Mouse (Mus musculus) adrenal gland, postnatal 25 days (tissue): ENCODE data around the gene Trim65. TPM values are rescaled to one million over a fixed set of nuclear protein-coding genes. Genes with fewer than 3 reads are reported as not detected.
A peak's percentile ranks its signal among the peaks of the same experiment; 100 is the strongest.
"Not testable (repeated sequence)": the region's sequence is repeated elsewhere in the genome, so short reads cannot be mapped to it uniquely, and the experiment has no call there.

Experiments used
- DNase-seq: peaks from one replicate; pipeline ENCODE4 v3.0.0; 2021; ENCODE audit warnings: mixed read lengths
- total RNA-seq: library from RNA; stranded (reverse); gene quantifications from 2 replicates; pipeline ENCODE4 v1.2.3, GENCODE M21; 2021

The Trim65 gene
- total RNA-seq, 1 experiment from 2014 or later, result 12.9 TPM

DNA sequence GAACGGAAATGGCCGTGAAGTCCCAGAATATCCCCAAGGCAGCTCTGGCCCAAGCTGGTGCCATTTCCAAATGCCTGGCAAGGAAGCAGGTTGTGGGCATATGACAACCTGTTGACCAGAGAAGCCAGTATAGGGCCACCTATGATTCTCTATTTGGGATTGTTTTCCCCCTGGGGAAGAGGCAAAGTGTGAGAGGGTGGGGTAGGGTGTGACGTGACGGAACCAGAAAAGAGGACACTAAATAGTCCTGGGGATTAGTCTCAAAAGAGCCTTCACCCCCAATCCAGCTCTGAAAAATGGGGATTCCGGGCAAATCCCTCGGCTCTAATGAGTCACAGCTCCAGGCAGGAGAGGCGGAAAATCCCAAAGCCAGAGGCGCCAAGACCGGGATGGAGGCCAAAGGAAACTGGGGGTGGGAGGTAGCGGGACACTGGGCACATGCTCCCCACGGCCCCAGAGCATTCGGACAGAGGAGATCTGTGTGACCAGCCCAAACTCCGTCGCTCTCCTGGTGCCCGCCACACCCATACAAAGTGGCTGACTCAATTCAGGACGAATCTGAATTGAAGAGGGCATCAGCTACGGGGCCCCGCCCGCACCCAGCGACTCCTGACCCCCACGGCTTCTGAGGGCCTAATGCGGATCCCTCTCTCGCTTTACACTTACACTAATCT is 22.3 kb downstream of the Trim65 start:
- DNase-seq, result peak; percentile 66

DNA sequence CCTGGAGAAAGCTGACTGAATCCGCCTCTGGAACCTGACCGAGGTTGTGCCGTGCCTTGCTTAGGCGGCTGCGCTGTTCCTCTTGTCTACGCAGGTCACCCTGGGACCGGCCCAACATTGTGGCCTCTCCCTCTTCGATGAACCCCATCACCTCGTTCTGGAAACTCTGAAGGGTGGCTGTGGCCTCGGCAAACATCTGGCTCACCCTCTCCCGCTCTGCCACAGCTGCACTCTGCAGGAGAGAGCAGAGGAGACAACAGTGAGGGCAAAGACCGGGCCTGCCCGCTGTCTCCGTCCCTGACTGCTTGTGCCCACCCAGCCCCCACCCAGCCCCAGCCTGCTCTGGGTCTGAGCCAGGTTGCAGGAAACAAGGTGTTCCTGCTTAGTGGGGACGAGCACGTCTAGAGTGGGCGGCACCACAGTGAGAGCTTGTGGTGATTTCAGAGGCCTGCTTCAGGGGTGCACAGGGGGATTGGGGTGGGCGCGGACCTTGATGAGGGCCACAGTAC is 23.1 kb downstream of the Trim65 start:
- no peak for DNase-seq

DNA sequence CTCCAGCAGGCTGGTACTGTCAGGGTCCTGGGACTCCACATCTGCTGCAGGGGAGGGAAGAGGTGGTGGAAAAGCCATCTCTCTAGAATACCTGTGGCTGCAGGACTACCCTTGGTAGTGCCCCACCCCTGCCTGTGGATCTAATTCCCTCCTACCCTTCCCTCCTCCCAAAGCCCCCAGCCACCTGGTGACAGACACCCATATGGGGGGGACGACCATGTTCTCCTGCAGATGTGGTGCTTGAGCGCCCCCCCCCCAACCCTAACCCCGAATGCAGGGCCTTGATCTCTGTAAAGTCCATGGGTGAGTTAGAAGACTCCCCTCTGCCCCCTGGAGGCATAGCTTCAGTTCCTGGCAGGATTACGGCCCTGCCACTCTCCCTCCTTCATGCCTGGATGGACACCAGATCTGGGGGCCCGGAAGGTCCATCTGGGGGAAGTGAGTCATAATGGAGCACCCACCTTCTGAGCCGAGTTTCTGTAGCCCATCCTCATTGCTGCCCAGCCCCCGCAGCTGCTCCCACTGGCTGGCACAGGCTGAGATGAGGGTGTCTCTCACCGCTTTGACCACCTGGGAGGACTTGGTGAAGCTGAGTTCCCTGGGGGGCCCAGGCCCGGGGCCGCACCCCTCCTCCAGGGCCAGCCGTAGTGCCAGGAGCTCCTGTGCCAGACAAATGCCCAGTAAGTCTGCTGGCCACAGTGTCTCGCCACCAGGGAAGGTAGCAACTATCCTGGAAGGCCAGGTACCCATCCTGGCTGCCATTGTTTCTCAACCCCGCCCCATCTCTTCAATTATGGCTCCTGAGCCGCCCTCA is 23.8 kb downstream of the Trim65 start:
- DNase-seq, result no peak

DNA sequence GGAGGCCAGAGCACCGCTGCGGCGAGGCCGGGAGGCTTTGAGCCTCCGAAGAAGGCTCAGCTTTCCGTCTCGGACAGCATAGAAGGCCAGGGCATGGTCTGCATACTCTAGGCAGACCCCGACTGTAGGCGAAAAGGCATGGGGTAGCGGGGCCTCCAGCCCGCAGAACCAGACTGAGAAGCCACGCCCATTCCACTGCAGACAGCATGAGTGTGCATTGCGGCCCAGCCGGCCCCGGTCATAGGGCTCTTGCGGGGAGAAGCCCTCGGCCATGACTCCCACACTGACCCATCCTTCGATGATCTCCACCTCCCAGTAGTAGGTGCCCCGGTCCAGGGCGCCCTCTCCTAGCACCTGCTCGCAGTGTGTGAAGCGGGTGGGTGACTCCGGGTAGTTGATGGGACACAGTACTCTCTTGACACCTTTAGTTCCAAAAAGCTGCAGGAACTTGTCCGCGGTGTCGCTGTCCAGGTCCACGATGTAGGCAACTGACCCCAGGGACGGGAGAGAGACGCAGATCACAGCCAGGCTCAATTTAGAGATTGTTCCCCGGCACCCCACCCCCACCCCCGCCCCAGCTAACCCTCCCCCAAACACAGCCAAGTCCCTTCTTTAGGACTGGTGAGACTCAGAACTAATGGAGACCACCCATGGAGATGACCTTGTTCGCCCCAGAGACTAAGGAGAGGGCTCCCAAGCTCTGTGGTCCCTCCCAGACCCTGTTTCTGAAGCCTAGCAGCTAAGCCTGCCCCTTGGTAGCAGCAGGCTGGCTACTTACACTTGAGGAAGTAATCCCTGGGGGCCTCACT is 24.6 kb downstream of the Trim65 start:
- DNase-seq, result no peak

DNA sequence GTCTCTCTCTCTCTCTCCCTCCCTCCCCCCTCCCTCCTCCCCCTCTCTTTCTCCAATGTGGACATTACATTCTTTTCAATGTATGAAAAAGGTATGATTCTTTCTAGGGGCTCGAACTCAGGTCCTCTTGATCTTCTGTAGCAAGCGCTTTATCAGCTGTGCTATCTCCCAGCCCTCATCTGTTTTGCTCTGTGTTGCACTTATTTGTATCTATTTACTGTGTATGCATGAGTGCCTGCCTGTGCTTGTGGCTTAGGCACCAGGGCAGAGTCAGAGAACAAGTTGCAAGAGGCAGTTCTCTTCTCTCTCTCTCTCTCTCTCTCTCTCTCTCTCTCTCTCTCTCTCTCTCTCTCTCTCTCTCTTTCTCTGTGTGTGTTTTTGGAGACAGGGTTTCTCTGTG is 25.9 kb downstream of the Trim65 start:
- DNase-seq, result no peak

DNA sequence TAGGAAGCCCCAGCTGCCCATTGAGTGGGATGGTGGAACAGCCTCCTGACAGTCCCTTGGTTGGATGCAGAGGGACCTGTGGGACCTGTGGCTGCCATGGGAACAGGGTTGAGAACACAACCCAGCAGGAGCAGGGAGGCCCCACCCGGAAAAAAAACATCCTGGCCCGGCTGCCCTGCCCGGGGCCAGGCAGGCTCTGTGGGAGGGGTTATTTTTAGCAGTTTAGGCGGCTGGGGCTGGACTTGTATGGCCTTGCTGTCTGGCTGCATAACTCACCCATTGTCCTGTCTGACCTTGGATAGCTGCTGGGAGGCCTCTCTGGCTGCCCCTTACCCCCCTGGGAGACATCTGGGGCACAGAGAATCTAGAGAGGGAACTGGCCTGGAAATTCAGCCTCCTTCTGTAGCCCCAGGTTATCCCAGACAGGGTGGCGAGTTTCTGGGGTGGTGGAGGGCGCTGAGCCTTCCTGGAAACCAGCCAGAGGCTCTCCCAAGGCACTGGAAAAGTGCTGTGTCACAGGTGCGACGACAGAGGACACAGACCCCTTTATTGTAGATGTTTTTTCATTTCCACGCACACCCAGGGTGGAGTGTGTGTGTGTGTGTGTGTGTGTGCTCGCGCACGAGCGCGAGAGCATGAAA is 26.8 kb downstream of the Trim65 start:
- peak; percentile 64 for DNase-seq

DNA sequence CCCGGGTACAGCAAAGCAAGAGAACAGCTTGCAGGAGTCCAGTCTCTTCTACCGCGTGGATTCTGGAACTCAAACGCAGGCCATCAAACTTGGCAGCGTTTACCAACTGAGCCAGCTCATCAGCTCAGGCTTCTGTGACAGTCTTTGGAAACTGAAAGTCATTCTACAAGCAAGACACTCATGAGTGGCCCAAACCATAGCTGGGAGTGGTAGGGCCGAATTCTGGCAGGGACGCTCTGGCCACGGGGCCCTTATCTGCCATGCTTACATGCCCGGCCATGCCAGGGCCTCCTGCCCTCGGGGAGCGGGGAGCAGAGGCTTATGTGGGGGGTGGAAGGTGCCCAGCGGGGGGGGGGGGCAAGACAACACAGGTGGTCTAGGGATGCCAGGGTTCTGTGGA is 27.4 kb downstream of the Trim65 start:
- DNase-seq, result no peak

DNA sequence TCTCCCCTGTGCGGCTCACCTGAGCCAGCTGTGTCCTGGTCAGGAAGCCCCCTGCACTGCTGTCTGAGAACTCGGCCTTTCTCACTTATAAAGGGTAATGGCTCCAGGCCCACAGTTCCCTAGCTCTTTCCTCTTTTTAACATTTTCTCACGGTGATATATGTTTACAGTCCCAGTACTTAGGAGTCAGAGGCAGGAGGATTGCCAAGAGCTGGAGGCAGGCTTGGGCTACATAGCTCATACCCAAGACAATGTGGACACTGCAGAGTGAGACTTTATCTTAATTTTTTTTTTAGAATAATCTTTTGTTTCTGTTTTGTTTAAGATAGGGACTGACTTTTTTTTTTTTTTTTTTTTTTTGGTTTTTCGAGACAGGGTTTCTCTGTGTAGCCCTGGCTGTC is 28.5 kb downstream of the Trim65 start:
- DNase-seq, result no peak

DNA sequence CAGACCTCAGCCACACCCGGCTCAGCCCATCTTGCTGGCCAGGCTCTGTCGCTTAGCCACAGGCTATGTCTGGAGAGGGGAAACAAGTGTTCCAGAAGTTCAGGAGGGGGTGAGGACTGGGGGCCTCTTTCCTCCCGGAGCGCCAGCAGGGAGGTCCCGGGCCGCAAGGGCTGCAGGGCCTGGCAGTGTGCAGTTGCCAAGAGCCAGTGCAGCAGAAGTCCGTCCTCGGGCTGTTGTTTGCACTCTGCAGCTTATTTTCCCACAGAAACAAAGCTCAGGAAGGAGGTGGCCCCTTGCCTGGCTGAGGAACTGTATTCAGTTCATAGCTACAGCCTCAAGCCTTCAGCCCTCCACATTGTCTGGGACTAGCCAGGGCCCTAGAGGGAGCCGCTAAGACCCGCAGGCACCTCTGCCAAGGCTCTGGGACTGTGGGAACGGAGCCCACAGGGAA is 29.0 kb downstream of the Trim65 start:
- no peak for DNase-seq

DNA sequence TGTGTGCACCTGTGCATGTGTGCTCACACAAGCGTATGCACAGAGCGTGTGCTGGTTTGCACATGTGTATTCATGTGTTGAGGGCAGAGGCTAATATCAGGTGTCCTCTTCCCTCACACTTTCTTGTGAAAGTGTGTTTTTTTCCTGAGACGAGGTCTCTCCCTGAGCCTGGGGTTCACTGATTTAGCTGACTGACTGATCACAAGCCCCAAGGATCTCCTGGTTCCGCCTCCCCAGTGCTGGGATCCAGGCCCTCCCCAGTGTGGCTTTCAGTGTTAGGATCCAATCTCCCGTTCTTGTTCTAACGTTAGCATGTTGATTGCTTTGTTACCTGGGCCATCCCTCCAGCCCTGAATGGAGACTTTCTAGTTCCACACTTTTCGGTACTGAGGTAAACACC is 30.1 kb downstream of the Trim65 start:
- DNase-seq, result no peak

DNA sequence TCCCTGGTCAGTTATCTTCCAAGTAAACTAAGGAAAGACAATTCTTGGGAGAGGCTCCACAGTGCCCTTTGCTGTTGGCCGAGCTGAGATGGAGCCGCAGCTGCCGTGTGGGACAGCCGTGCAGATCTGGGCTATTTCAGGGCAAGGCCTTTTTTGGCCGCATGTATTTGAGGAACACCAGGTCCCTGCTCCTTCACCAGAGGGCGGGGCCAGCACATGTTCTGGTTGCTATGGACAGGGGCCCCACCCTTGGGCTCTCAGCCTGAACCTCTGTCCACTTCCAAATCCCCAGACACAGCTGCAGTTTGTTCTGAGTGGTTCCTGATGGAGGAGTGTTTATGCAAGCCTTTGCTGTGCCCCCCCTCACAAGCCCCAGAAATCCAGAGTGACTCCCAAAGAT is 30.5 kb downstream of the Trim65 start:
- no peak for DNase-seq

DNA sequence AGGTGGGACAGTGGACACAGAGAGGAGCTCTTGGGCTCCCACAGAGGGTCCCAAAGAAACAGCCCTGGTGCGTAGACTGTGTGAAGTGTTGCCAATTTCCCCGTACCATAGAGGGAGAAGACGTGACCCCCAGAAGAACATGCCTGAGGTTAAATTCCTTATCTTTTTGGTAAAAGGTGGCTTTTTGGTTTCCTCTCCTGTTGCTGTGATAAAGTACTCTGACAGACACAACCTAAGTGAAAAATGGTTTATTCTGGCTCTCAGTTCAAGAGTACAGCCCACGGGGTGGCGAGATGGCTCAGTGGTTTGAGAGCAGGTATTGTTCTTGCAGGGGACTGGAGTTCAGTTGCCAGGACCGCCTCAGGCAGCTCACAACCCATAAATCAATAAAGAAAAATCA is 31.5 kb downstream of the Trim65 start:
- DNase-seq, result no peak

DNA sequence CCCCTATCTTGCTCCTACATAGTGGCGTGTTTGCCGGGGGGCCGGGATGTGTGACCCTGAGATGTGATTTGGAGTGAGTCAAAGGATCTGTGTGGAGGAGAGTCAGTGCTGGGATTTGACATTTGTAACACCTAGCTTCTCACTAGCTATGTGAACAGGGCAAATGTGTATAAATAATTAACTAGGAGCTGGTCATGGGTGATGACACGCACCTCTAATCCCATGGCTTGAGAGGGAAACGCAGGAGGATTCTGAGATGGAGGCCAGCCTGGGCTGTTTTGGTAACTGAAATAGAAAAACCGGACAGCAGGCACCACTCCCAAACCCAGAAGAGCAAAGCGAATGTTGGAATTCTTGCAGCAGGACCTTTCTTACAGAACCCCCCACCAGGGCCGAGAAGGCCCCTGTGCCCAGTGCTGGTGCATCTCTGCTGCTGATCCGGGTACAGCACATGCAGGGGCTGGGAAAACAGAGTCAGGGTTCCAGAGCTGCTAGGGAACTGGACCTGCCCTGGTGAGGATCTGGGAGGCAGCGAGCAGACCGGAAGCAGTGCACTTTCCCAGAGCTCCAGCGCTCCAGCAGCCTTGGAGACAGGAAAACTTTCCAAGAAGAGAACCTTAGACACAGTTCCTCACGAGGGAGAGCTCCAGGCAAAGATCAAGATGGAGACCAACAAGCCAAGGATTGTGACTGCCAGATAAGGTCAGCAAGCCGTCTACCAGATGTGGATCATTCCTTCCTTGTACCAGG is 32.0 kb downstream of the Trim65 start:
- DNase-seq, result no peak

DNA sequence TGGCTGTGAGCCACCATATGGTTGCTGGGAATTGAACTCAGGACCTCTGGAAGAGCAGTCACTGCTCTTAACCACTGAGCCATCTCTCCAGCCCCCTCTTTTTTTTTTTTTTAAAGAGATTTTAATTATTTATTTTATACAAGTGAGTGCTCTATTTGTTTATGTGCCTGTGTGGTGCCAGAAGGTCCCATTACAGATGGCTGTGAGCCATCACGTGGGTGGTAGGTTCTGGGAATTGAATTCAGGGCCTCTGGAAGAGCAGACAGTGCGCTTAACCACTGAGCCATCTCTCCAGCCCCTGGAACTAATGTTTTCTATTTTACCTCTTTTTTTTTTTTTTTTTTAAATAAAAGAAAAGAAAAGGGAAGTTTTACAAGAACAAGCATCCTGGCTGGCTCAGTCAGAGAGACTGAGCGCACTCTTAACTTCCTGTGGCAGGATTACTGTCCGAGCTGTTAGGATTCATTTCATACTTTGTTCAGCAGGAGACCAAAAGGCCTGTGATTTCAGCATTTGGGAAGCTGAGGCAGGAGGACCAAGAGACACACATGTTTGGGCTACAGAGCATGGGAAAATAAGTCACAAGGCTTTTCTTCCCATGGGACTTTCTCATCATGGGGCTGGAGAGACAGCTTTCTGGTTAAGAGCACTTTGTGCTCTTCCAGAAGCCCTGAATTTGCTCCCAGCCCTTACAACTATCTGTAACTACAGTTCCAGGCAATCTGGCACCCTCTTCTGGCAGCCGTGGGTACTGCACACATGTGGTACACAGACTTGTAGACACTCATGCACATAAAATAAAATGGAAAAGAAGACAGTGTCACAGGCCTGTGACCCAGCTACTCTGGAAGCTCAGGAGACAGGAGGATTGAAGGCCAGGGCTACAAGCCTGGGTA is 34.5 kb downstream of the Trim65 start:
- DNase-seq, result no peak

DNA sequence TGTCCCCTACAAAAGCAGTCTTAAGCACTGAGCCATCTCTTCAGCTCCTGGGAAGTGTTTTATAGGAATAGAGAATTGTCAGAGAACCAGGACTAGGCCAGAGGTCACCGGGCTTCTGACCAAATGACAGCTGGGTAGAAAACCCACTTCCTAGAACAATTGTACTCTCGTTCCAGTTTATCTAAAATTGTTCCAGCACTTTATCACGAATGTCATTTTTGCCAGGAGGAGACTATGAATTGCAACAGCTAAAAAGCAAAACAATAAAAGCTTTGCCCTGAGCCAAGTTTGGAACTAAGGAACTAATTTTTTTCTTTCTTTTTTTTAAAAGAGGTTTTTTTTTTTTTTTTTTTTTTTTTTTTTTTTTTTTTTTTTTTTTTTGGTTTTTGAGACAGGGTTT is 35.4 kb downstream of the Trim65 start:
- DNase-seq, result peak; percentile 58

DNA sequence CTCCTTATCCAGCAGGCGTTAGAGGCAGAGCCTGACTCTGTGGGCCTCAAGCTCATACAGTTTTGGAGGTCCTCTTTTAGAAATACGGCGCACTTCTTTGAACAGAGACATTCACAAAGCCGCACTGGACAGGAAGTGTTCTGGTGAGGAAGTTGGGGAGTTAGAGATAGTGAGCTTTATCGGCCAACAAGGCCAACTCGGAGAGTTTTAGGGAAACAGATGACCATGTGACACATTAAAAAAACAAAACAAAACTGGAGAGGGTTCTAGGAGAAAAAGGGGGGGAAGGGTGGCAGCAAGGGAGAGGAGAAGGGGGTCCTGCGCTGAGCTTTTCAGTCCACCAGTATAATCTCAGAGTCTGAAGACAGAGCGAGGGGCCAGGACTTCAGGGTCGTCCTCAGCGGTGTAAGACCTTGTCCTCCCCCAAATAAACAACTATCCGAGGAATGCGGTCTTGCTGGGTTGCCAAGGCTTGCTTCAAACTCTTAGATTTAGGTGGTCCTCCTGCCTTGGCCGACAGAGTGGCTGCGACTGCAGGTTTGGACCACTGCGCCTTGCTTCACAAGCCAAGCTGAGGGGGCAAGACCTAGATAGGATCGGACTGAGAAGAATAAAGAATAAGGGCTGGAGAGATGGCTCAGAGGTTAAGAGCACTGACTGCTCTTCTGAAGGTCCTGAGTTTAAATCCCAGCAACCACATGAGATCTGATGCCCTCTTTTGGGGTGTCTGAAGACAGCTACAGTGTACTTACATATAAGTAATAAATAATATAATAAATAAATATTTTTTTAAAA is 37.0 kb downstream of the Trim65 start:
- no peak for DNase-seq

DNA sequence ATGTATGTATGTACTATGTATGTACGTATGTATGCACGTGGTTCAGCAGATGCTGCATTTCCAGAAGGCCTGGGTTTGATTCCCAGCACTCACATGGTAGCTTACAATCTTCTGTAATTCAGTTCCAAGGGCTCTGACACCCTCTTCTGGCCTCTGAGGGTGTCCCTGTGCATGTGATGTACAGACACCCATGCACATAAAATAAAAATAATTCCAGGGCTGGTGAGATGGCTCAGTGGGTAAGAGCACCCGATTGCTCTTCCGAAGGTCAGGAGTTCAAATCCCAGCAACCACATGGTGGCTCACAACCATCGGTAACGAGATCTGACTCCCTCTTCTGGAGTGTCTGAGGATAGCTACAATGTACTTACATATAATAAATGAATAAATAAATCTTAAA is 38.0 kb downstream of the Trim65 start:
- not testable (repeated sequence) for DNase-seq

DNA sequence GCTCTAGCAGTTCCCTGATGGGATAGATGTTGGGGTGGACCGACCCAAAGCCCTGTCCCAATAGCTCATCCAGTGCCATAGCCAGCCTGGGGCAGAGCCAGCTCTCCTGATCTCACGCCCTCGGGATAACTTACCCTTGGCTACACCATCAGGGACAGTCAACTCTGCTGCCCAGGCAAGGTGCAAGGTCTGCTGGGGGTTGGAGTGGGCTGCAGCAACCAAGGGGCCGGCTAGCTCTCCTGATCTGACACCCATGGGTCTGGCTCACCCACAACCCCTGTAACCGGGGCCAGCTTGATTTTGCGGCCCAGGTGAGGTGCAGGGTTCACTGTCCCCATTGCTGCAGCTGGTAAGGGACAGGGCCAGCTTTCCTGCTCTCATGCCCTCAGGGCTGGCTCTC is 39.3 kb downstream of the Trim65 start:
- no peak for DNase-seq

DNA sequence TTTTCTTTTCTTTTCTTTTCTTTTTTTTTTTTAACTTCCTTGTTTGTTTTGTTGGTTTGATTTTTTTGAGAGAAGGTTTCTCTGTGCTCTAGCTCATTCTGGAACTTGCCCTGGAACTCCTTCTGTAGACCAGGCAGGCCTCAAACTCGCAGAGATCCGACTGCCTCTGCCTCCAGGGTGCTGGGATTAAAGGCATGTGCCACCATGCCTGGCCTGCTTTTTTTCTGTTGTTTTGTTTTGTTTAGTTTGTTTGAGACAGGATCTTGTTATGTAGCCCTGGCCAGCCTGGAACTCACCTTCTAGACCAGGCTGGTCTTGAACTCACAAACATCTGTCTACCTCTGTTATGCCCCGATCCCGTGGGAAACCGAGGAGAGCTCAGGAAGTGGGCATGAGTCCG is 41.4 kb downstream of the Trim65 start:
- no peak for DNase-seq
